Mouse (Mus musculus) lung, postnatal 0 days (tissue): ENCODE data around the gene Ralgapa2.

ENCODE experiments used
- CTCF ChIP-seq: IDR thresholded peaks from 2 replicates; pipeline ENCODE4 v1.5.1; 2016; ENCODE audit warnings: antibody characterized with exemption, mild to moderate bottlenecking
- EP300 ChIP-seq: IDR thresholded peaks from 2 replicates; pipeline ENCODE4 v1.6.1; 2016; ENCODE audit warnings: antibody characterized with exemption, mild to moderate bottlenecking, control low read depth

- TF ChIP-seq CTCF (no peak), EP300 (no peak)
Measured at GRCm38 (mm10) chr2:146477491-146477890, 34.7 kb downstream of the Ralgapa2 start.
